Mouse (Mus musculus) yolk sac, embryonic 10.5 days (tissue): ENCODE measurements at regions not wholly inside any gene's neighbourhood (a gene's known extent, or its start where the extent isn't known, plus 50 kb on each side); places are given as distances from the start of the nearest gene placed in this dataset.
"Not testable (repeated sequence)": the region's sequence is repeated elsewhere in the genome, so short reads cannot be mapped to it uniquely, and the experiment has no call there.

Source experiments
- DNase-seq: peaks from one replicate; pipeline ENCODE4 v3.0.0-alpha.2; 2017; ENCODE audit warnings: low spot score

DNA sequence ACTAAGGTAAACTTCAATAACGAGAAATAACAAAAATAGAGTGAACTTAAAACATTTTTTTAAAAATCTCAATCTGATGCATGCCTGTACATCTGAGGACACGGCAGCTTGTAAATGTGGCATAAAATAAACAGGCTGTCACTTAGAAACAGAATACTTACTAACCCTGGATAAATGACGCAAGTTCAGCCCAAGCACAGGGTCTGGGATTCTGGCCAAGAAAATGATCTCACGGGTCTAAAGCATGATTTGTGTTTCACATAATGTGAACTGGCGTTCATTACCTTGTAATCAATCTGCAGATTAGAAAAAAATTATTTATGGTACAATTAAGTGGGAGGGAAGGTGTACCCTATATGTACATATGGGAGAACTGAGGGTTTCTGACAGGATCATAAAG, 512.1 kb upstream of the Vrk2 start:
- no peak for DNase-seq

DNA sequence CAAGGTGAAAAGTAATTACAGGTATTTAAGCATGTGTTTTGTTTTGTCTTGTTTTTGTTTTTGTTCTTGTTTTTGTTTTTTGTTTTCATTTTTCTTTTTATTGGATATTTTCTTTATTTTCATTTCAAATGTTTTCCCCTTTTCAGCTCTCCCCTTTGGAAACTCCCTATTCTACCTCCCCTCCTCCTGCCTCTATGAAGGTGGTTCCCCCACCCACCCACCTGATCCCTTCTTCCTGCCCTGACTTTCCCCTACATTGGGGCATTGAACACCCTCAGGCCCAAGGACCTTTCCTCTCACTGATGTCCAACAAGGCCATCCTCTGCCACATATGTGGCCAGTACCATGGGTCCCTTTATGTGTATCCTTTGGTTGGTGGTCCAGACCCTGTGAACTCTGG, 509.1 kb upstream of the Vrk2 start:
- no peak for DNase-seq

- no peak for DNase-seq
Observed at GRCm38 (mm10) chr11:27102045-27102444, 508.2 kb upstream of the Vrk2 start.

DNA sequence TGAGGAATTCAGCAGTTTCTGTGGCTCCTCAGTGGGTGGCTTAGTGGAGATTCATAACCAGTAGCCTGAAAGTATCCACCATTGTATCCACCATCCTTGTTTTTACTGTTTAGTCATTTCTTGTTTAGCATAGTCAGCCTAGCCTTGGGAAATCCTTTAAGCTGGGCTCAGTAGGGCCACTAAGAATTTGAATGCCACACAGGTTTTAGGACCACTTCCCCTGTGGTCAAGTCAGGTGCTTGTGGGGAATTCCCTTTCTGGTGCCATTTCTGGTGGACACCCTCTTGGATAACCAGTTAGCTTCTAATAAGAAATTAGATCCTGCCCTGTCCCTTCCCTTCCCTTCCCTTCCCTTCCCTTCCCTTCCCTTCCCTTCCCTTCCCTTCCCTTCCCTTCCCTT, 502.8 kb upstream of the Vrk2 start:
- no peak for DNase-seq

GRCm38 (mm10) chr11:27095460-27095859, 501.7 kb upstream of the Vrk2 start:
- not testable (repeated sequence) for DNase-seq

DNA sequence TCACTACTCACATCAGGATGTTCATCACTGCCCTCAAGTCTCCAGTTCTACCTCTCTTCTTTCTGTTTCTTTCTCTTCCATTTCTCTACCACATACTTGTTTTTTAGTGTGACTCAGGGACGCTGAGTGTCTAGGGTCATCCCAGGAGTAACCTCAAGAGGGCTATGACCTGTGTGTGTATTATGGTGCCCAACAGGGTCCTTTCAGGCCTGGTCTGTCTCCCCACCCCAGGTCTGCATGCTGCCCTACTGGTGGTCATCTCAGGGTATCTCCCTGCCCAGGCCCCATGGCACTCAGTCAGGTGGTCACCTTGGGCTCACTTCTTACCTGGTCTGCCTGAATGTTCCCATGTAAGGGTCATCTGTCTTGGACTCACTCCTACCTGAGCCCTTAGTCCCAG, 492.7 kb upstream of the Vrk2 start:
- DNase-seq, result no peak

GRCm38 (mm10) chr11:27081188-27081587, 487.4 kb upstream of the Vrk2 start:
- DNase-seq, result no peak

- DNase-seq, result no peak
Observed at GRCm38 (mm10) chr11:27070381-27070780, 476.6 kb upstream of the Vrk2 start.

DNA sequence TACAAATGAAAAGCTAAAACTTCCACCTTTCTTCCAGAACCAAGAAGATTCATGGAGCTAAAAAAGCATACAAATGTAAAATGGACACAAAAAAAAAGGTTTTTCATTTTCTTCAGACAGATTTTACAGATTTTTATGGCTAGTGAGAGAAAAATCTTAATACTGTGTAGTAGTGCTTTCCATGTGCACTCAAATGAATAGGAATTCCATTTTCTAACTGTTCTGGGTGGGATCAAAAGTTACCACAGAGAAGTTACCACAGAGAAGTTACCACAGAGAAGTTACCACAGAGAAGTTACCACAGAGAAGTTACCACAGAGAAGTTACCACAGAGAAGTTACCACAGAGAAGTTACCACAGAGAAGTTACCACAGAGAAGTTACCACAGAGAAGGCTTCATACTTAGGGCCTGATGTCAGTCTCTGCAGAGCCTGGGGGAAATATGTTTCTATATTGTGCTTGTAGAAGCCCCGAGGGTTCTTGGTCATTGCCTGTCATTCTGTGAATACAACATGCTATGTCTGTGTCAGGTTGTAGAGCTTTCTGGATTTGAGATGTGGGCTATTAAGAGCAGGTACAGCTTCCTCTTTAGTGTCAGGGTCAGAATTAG, 433.5 kb upstream of the Vrk2 start:
- no peak for DNase-seq

DNA sequence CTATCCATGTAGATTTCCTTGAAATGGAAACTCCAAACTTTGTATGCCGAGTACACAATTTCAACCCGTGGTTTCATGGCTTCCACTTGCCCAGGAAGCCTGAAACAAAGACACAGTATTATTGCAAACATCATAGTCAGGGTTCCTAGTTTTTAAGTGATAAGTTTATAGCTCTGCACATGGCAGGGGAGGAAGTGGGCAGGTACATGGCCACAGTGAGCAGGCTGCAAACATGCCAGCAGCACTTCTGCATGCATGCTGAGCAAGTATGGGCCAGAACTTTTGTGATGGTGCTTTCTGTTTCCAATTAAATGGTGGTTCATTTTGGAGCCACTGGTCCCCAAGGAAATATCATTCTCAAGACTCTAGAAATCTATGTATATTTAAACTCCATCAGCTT, 431.7 kb upstream of the Vrk2 start:
- DNase-seq, result no peak

DNA sequence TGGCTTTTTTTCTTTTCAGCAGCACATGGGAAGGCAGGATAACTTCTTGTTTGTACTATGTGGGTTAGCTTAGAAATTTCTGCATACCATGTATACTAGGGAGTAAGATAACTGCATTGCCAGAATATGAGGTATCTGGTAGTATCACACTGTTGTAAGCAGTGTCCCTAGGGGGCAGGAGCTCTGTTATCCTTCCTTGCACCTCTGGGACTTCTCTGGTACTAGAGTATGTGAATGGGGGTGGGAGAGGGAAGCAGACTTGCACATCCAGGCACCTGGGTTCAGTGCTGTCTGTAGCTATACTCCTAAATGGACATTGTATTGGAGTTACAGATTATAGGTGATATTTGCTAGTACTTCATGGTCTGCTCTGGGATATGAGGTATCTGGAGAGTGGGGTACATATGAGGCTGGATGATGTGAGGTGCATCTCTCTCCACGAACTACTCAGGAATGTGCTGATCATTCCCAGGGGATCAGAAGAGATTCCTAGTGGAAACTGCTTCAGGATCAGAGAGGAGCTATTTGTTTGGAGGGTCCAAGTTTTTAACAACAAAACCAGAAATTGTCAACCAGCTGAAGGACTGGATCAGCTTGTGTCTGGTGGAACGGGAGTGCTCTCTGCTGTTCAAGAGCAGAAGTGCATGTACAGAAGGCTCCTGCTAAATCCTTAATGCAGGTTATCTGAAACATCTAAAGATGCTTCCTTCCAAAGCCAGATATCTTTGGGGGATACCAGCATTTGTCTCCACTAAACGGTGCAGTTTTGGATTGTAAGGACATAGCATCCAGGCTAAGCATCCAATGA, 402.7 kb upstream of the Vrk2 start:
- no peak for DNase-seq

- DNase-seq, result no peak
Observed at GRCm38 (mm10) chr11:26981216-26981615, 387.4 kb upstream of the Vrk2 start.

- no peak for DNase-seq
Observed at GRCm38 (mm10) chr11:26972533-26973081, 378.8 kb upstream of the Vrk2 start.

- no peak for DNase-seq
Observed at GRCm38 (mm10) chr11:26971161-26971560, 377.4 kb upstream of the Vrk2 start.

GRCm38 (mm10) chr11:26967427-26967826, 373.6 kb upstream of the Vrk2 start:
- no peak for DNase-seq

GRCm38 (mm10) chr11:26962928-26963667, 369.3 kb upstream of the Vrk2 start:
- no peak for DNase-seq

- DNase-seq, result no peak
Observed at GRCm38 (mm10) chr11:26962040-26962927, 368.5 kb upstream of the Vrk2 start.

- peak; percentile 58 for DNase-seq
Observed at GRCm38 (mm10) chr11:26961336-26961980, 367.7 kb upstream of the Vrk2 start.

- no peak for DNase-seq
Observed at GRCm38 (mm10) chr11:26956153-26956552, 362.4 kb upstream of the Vrk2 start.

GRCm38 (mm10) chr11:26931766-26932165, 338.0 kb upstream of the Vrk2 start:
- no peak for DNase-seq

GRCm38 (mm10) chr11:26907099-26907498, 313.3 kb upstream of the Vrk2 start:
- no peak for DNase-seq
